Mouse (Mus musculus) layer of hippocampus, postnatal 14 days (tissue): ENCODE results near the gene Dgkg. TPM values are rescaled to one million over a fixed set of nuclear protein-coding genes. Genes with fewer than 3 reads are reported as not detected.

Experiments
- DNase-seq, 2 experiments: peaks; one replicate each; pipeline ENCODE4 v3.0.0; 2021 to 2022; ENCODE audit warnings: low spot score in 2 of 2, mixed read lengths in 1 of 2
- total RNA-seq, 2 experiments: library from RNA; stranded (reverse); gene quantifications; 2 replicates each; pipeline ENCODE4 v1.2.3; 2021

Gene Dgkg
- total RNA-seq, 2 experiments from 2014 or later, result 167 to 172 TPM

GRCm38 (mm10) chr16:22548167-22549080, 108.6 kb downstream of the Dgkg start:
- DNase-seq, result peak; percentile 85 to 86

GRCm38 (mm10) chr16:22547741-22548140, 109.3 kb downstream of the Dgkg start:
- no peak for DNase-seq

GRCm38 (mm10) chr16:22545799-22546198, 111.2 kb downstream of the Dgkg start:
- no peak for DNase-seq

- DNase-seq, result peak; percentile 42 to 70
Measured at GRCm38 (mm10) chr16:22545016-22545561, 111.9 kb downstream of the Dgkg start.

GRCm38 (mm10) chr16:22542691-22543141, 114.3 kb downstream of the Dgkg start:
- DNase-seq, result no peak

GRCm38 (mm10) chr16:22539275-22539674, 117.7 kb downstream of the Dgkg start:
- no peak for DNase-seq

- no peak for DNase-seq
Measured at GRCm38 (mm10) chr16:22536581-22537160, 120.3 kb downstream of the Dgkg start.

- no peak for DNase-seq
Measured at GRCm38 (mm10) chr16:22533087-22533486, 123.9 kb downstream of the Dgkg start.

- DNase-seq, result peak in 1 of 2 experiments; percentile 24
Measured at GRCm38 (mm10) chr16:22531834-22532233, 125.2 kb downstream of the Dgkg start.

GRCm38 (mm10) chr16:22531041-22531440, 126.0 kb downstream of the Dgkg start:
- no peak for DNase-seq

GRCm38 (mm10) chr16:22527499-22527939, 129.5 kb downstream of the Dgkg start:
- peak in 1 of 2 experiments; percentile 29 for DNase-seq

GRCm38 (mm10) chr16:22526386-22526785, 130.6 kb downstream of the Dgkg start:
- no peak for DNase-seq

- DNase-seq, result peak; percentile 66 to 84
Measured at GRCm38 (mm10) chr16:22517431-22518384, 139.3 kb downstream of the Dgkg start.

- DNase-seq, result no peak
Measured at GRCm38 (mm10) chr16:22515476-22515875, 141.5 kb downstream of the Dgkg start.

- DNase-seq, result no peak
Measured at GRCm38 (mm10) chr16:22510861-22511637, 146.0 kb downstream of the Dgkg start.

- peak; percentile 41 to 76 for DNase-seq
Measured at GRCm38 (mm10) chr16:22508936-22509563, 148.0 kb downstream of the Dgkg start.

- no peak for DNase-seq
Measured at GRCm38 (mm10) chr16:22505656-22506055, 151.4 kb downstream of the Dgkg start.

GRCm38 (mm10) chr16:22504851-22505250, 152.2 kb downstream of the Dgkg start:
- peak in 1 of 2 experiments; percentile 48 for DNase-seq

GRCm38 (mm10) chr16:22504049-22504448, 153.0 kb downstream of the Dgkg start:
- no peak for DNase-seq
